Mouse (Mus musculus): ENCODE measurements at regions not wholly inside any gene's neighbourhood (a gene's known extent, or its start where the extent isn't known, plus 50 kb on each side); places are given as distances from the start of the nearest gene placed in this dataset.

DNA sequence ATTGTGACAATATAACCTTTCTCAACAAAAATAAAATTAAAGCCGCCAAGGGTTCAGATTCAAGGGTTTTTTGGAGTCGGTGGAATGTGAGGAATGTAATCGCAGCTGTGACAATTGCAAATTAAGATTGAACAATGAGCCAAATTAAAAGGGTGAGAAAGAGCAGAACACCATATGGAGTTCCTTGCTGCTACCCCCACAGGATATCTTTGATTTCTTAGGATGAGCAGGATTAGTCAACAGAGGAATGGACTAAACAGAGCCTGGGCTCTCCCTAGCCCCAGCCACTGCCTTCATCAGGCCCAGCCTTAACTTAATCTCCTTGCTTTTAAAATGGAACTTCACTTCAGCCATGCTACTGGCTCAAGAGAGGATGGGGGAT is 121.3 kb downstream of the Mat2b start:
- ATAC-seq (replicated peaks; ENCODE audit: low FRiP score, low TSS enrichment, low read depth) (no peak), DNase-seq (ENCODE audit: low spot score) (no peak)
- no peak overlapping the region for H3K4me2 ChIP-seq (ENCODE audit: low read length)
- H3K27me3 ChIP-seq (replicated peaks; ENCODE audit: control insufficient read depth, insufficient read depth, low read length) = no peaks in the 10 kb centered on the region
- no peaks in the 10 kb centered on the region for H3K4me1 ChIP-seq (replicated peaks; ENCODE audit: control insufficient read depth, insufficient read depth, low read length)
- no peak overlapping the region for H3K9ac ChIP-seq (ENCODE audit: low read length)
- no peak overlapping the region for H3K27ac ChIP-seq (ENCODE audit: low read depth)
- no peaks in the 10 kb centered on the region for H3K9me3 ChIP-seq (ENCODE audit: control insufficient read depth, low read length)
- H3K4me3 ChIP-seq (ENCODE audit: low read depth, low read length) = no peak overlapping the region
- H3K36me3 ChIP-seq (ENCODE audit: control insufficient read depth, insufficient read depth, low read length) = no peaks in the 10 kb centered on the region
- 16% methylated on average over 3 of the region's 3 CpGs for WGBS

DNA sequence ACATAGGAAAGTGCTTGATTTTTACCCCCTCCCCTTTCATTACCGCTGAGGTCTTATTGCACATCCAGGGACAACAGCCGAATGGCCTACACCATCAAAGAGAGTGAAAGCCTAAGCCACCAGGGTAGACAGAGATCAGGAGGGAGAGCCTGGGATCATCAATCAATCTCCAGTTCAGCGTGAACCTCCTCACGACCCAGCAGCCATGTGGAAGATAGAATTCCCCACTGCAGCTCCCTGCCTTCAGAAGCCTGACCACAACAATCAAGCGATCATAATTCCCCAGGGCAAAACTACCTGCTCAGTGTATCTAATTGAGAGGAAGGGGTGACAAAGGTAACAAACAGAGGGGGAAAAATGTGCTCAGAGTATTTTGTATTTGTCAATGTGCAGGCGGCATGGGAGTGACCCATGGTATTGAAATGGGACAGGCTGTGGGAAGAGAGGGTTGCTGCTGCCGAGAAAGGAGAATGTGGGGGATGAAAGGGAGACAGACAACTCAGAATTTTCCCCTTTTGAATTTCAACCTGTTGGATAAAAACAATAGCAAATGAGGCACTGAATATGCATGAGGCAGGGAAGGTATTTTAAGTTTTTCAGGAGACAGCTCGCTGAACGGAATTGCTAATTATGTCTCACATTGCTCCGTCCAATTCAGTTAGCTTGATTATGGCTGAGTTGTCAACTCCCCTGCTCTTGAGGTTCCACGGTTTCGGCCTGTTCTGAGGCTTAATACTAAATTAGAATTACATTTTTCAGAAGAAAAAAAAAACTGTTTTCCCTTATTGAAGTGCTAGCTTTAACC is 121.8 kb downstream of the Mat2b start:
- Histone ChIP-seq H3K27me3 (replicated peaks; ENCODE audit: control insufficient read depth, insufficient read depth, low read length) (no peaks in the 10 kb centered on the region), H3K27ac (ENCODE audit: low read depth) (no peak overlapping the region), H3K36me3 (ENCODE audit: control insufficient read depth, insufficient read depth, low read length) (no peaks in the 10 kb centered on the region), H3K4me3 (ENCODE audit: low read depth, low read length) (no peak overlapping the region), H3K4me2 (ENCODE audit: low read length) (no peak overlapping the region), H3K9me3 (ENCODE audit: control insufficient read depth, low read length) (no peaks in the 10 kb centered on the region), H3K4me1 (replicated peaks; ENCODE audit: control insufficient read depth, insufficient read depth, low read length) (no peaks in the 10 kb centered on the region), H3K9ac (ENCODE audit: low read length) (no peak overlapping the region)
- DNase-seq (ENCODE audit: low spot score) = no peak
- WGBS = 26% methylated on average over 12 of the region's 12 CpGs
- ATAC-seq (replicated peaks; ENCODE audit: low FRiP score, low TSS enrichment, low read depth) = no peak

DNA sequence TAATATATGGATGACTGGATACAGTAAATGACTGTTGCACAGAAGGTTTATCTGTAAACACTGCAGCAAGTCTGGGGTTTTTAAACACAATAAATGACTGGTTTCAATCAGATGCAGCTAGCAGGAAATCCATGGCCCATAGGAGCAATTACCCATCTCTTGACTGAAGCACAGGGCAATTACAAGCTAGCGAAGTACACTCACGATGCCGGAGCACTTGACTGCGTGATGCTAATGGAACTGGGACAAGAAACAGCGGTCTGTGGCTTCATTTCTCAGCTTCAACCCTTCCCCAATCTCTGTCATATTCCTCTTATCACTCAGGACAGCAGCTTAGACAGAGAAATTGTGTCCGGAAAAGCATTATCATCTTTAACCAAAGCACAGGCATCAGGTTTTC is 132.1 kb downstream of the Mat2b start:
- Histone ChIP-seq H3K4me1 (replicated peaks; ENCODE audit: control insufficient read depth, insufficient read depth, low read length) (no peaks in the 10 kb centered on the region), H3K27me3 (replicated peaks; ENCODE audit: control insufficient read depth, insufficient read depth, low read length) (no peaks in the 10 kb centered on the region), H3K4me3 (ENCODE audit: low read depth, low read length) (no peak overlapping the region), H3K4me2 (ENCODE audit: low read length) (no peak overlapping the region), H3K9me3 (ENCODE audit: control insufficient read depth, low read length) (no peaks in the 10 kb centered on the region), H3K9ac (ENCODE audit: low read length) (no peak overlapping the region), H3K27ac (ENCODE audit: low read depth) (no peak overlapping the region), H3K36me3 (ENCODE audit: control insufficient read depth, insufficient read depth, low read length) (no peaks in the 10 kb centered on the region)
- DNase-seq (ENCODE audit: low spot score) (no peak), ATAC-seq (replicated peaks; ENCODE audit: low FRiP score, low TSS enrichment, low read depth) (no peak)
- WGBS = 73% methylated on average over 6 of the region's 6 CpGs

DNA sequence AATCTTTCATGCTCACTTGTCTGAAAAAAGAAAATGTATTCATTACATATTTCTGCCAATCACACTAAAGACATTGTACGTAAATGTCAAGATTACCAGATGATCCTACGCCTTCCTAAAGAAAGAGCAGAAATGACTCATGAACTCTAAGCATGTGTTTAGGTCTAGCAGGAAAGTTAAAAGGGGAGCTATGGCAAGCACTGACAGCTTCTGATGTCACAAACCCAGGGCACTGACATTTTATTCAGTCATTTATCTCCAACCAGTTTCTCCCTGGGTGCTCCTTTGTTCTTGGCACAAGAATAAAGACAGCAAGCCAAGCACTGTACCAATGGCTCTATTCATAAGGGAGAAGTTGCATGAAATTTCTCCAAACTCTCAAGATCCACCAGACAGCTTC is 133.0 kb downstream of the Mat2b start:
- Histone ChIP-seq H3K9ac (ENCODE audit: low read length) (no peak overlapping the region), H3K4me2 (ENCODE audit: low read length) (no peak overlapping the region), H3K27me3 (replicated peaks; ENCODE audit: control insufficient read depth, insufficient read depth, low read length) (no peaks in the 10 kb centered on the region), H3K4me1 (replicated peaks; ENCODE audit: control insufficient read depth, insufficient read depth, low read length) (no peaks in the 10 kb centered on the region), H3K36me3 (ENCODE audit: control insufficient read depth, insufficient read depth, low read length) (no peaks in the 10 kb centered on the region), H3K9me3 (ENCODE audit: control insufficient read depth, low read length) (no peaks in the 10 kb centered on the region), H3K27ac (ENCODE audit: low read depth) (no peak overlapping the region), H3K4me3 (ENCODE audit: low read depth, low read length) (no peak overlapping the region)
- 90% methylated on average over 2 of the region's 2 CpGs for WGBS
- DNase-seq (ENCODE audit: low spot score) = no peak
- ATAC-seq (replicated peaks; ENCODE audit: low FRiP score, low TSS enrichment, low read depth) = no peak

DNA sequence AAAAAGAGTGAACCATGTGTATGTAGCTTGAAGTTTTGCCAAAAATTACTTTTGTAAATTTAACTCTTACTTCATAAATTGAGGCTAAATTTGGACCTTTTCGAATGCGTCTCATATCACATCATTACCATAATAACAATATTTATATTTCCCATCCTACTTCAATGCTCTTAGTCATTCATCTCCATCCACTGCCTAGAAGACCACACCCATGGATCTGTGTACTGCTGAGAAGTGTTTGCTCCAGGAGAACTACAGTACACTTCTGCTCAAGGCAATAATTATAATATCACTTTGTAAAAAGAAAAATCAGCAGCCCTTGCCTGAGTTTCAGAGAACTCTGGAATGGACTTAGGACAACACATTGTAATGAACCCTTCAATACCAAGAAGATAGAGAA is 133.6 kb downstream of the Mat2b start:
- no peak for ATAC-seq (replicated peaks; ENCODE audit: low FRiP score, low TSS enrichment, low read depth)
- no peak overlapping the region for H3K27ac ChIP-seq (ENCODE audit: low read depth)
- WGBS = 88% methylated on average over 2 of the region's 2 CpGs

DNA sequence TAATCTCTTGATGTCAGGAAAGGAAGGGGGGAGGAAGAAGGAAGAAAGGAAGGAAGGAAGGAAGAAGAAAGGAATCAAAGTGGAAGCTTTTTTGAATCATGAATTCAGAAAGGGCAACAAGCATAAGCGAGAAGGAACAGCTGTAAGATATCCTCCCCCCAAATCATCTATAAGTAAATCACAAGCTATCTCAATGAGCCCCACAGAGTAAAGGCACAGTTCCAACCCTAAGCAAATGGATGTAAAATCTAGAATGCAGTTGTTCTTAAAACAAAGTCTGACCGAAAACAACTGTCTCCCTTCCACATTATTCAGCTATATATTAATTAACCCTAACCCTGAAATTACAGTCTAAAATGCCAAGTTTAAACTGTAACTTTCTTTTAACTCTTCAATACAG is 136.5 kb downstream of the Mat2b start:
- 69% methylated on average over 2 of the region's 2 CpGs for WGBS
- Histone ChIP-seq H3K4me3 (ENCODE audit: low read depth, low read length) (no peak overlapping the region), H3K9me3 (ENCODE audit: control insufficient read depth, low read length) (no peaks in the 10 kb centered on the region), H3K27ac (ENCODE audit: low read depth) (no peak overlapping the region), H3K36me3 (ENCODE audit: control insufficient read depth, insufficient read depth, low read length) (no peaks in the 10 kb centered on the region), H3K4me2 (ENCODE audit: low read length) (no peak overlapping the region), H3K4me1 (replicated peaks; ENCODE audit: control insufficient read depth, insufficient read depth, low read length) (no peaks in the 10 kb centered on the region), H3K9ac (ENCODE audit: low read length) (no peak overlapping the region), H3K27me3 (replicated peaks; ENCODE audit: control insufficient read depth, insufficient read depth, low read length) (no peaks in the 10 kb centered on the region)
- DNase-seq (ENCODE audit: low spot score) (no peak), ATAC-seq (replicated peaks; ENCODE audit: low FRiP score, low TSS enrichment, low read depth) (no peak)

More for the DNA sequence above, 133.6 kb downstream of the Mat2b start:
- DNase-seq (ENCODE audit: low spot score) = no peak
- Histone ChIP-seq H3K9ac (ENCODE audit: low read length) (no peak overlapping the region), H3K4me2 (ENCODE audit: low read length) (no peak overlapping the region), H3K4me3 (ENCODE audit: low read depth, low read length) (no peak overlapping the region), H3K9me3 (ENCODE audit: control insufficient read depth, low read length) (no peaks in the 10 kb centered on the region), H3K27me3 (replicated peaks; ENCODE audit: control insufficient read depth, insufficient read depth, low read length) (no peaks in the 10 kb centered on the region), H3K36me3 (ENCODE audit: control insufficient read depth, insufficient read depth, low read length) (no peaks in the 10 kb centered on the region), H3K4me1 (replicated peaks; ENCODE audit: control insufficient read depth, insufficient read depth, low read length) (no peaks in the 10 kb centered on the region)

DNA sequence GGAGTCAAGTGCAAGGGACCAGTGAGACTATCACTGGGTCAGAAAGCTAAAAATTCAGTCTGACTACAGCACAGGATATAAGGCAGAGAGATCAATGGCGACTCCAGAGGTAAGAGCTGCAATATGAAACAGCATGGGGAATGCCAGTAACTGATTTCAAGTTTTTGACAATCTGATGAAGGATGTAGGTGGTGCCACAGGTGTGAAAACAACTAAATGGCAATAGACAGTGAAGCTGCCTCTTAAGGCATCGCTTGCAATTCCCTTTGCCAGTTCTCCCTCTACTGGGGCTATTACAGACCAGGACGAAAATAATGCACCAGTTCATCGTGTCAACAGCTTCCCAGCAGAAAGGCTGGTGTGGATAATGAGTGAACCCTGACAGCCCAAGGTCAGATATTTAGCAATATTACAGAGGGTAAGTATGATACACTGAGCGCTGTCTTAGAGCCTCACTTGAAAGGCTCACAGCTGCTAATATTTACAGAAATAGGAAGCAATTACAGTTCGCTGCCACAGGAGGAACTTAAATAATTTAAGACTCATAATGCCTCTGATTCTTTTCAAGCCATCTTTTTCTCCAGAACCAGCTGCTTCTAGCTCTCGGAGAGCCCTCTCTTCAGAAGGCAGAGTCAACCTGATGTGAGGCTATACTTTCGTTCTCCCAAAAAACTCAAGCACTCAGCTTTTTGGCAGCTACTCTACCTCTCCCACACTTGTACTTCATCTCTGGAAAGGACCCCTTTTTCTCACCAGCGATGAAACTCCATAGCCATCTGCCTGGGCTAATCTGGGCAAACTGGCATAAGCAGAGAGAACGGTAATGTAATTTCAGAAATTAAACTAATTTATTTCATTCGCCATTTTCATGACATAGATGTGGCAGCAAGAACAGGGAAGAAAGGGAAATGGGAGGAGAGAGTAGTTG is 139.9 kb downstream of the Mat2b start:
- Histone ChIP-seq H3K9me3 (ENCODE audit: control insufficient read depth, low read length) (no peaks in the 10 kb centered on the region), H3K27me3 (replicated peaks; ENCODE audit: control insufficient read depth, insufficient read depth, low read length) (no peaks in the 10 kb centered on the region), H3K4me2 (ENCODE audit: low read length) (no peak overlapping the region), H3K36me3 (ENCODE audit: control insufficient read depth, insufficient read depth, low read length) (no peaks in the 10 kb centered on the region), H3K27ac (ENCODE audit: low read depth) (no peak overlapping the region), H3K4me3 (ENCODE audit: low read depth, low read length) (no peak overlapping the region), H3K4me1 (replicated peaks; ENCODE audit: control insufficient read depth, insufficient read depth, low read length) (no peaks in the 10 kb centered on the region), H3K9ac (ENCODE audit: low read length) (no peak overlapping the region)
- 63% methylated on average over 11 of the region's 11 CpGs for WGBS
- DNase-seq (ENCODE audit: low spot score) (no peak), ATAC-seq (replicated peaks; ENCODE audit: low FRiP score, low TSS enrichment, low read depth) (no peak)

DNA sequence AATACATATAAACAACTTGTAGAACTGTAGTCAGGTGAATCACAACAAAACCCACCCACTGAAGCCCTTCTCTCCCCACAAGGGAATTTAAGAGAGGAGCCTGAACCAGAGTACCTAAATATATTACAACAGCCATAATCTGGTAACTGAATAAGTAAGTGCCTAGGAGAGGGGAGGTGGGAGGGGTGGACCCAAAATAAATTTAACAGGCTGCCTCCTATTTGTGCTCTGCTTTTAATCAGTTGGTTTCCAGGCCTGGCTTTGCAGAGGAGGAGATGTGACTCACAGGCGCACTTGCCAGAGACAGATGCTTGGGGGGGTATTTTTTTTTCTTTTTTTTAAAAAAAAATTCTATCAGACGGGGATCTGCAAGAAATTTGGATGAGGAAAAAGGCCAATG is 142.9 kb downstream of the Mat2b start:
- ATAC-seq (replicated peaks; ENCODE audit: low FRiP score, low TSS enrichment, low read depth) (no peak), DNase-seq (ENCODE audit: low spot score) (no peak)
- Histone ChIP-seq H3K9ac (ENCODE audit: low read length) (no peak overlapping the region), H3K27ac (ENCODE audit: low read depth) (no peak overlapping the region), H3K36me3 (ENCODE audit: control insufficient read depth, insufficient read depth, low read length) (no peaks in the 10 kb centered on the region), H3K9me3 (ENCODE audit: control insufficient read depth, low read length) (no peaks in the 10 kb centered on the region), H3K4me2 (ENCODE audit: low read length) (no peak overlapping the region), H3K4me3 (ENCODE audit: low read depth, low read length) (no peak overlapping the region), H3K27me3 (replicated peaks; ENCODE audit: control insufficient read depth, insufficient read depth, low read length) (no peaks in the 10 kb centered on the region), H3K4me1 (replicated peaks; ENCODE audit: control insufficient read depth, insufficient read depth, low read length) (no peaks in the 10 kb centered on the region)
- WGBS = 39% methylated on average over 2 of the region's 2 CpGs
